In the genomic region with DNA sequence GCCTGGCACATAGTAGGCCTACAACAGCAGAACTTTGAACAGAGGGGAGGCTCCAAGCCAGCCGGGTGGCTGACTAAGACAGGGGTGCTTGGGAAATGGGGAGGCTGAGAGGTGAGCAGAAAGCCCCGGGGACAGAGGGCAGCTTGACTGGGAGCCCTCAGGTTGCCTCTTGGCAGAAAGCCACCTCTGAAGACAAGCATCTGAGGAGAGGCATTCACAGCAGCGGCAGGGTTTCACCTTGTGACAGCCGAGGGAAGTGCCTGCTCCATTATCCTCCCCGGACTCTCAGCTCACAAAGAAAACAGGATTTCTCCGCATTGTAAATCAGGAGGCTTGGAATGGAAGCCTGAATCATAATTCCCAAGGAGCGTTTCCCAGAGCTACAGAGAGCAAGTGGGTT, we compare ENCODE assay signal across 8 mouse cellular contexts.
A peak's percentile ranks its signal among the peaks of the same experiment; 100 is the strongest.
DNase-seq lines count a peak whose midpoint lies in the region; ATAC-seq and TF ChIP-seq lines count a peak whose summit lies in the region.
"Had no signal": no experiment of that assay in that cellular context is flagged by ENCODE, and none has a peak within 500 bp of the region (broad histone marks: within the 10 kb centered on the region; RNA-seq: fewer than 3 reads in every experiment).

No protein-coding gene starts in this region.

- no peak for TF ChIP-seq EP300 in heart, postnatal 0 days (IDR thresholded peaks at IDR 0.05; ENCODE audit: low read depth)

- H3K27ac ChIP-seq in intestine, embryonic 16.5 days (ENCODE audit: low read length): 0 out of 2 replicates have a peak overlapping the region, but pooled peaks have one; percentile 16
- H3K27ac ChIP-seq in intestine, embryonic 15.5 days: no peak overlapping the region
- peak overlapping the region; percentile 48; the same call in 1 of the 2 replicates for H3K27ac ChIP-seq in embryonic facial prominence, embryonic 10.5 days (replicated peaks)
- peak overlapping the region; percentile 89 for H3K27ac ChIP-seq in heart, postnatal 0 days (ENCODE audit: low read depth)

- 23% methylated on average over 7 of the region's 7 CpGs for WGBS in intestine, embryonic 16.5 days
- 29% methylated on average over 7 of the region's 7 CpGs for WGBS in intestine, embryonic 15.5 days
- 38% methylated on average over 7 of the region's 7 CpGs for WGBS in embryonic facial prominence, embryonic 10.5 days
- WGBS in heart, postnatal 0 days: 18% methylated on average over 7 of the region's 7 CpGs

- no peak overlapping the region for H3K9ac ChIP-seq in intestine, embryonic 16.5 days (ENCODE audit: low read depth, low read length)
- H3K9ac ChIP-seq in intestine, embryonic 15.5 days: no peak overlapping the region
- no peak overlapping the region; the same call in 1 of the 2 replicates for H3K9ac ChIP-seq in heart, postnatal 0 days (replicated peaks; ENCODE audit: low read depth, low read length)

- H3K4me3 ChIP-seq in intestine, embryonic 16.5 days (ENCODE audit: low read length): no peak overlapping the region
- no peak overlapping the region for H3K4me3 ChIP-seq in intestine, embryonic 15.5 days (replicated peaks)
- H3K4me3 ChIP-seq in embryonic facial prominence, embryonic 10.5 days: no peak overlapping the region
- H3K4me3 ChIP-seq in heart, postnatal 0 days (ENCODE audit: low read depth, low read length): no peak overlapping the region

- no peak for TF ChIP-seq CTCF in heart, postnatal 0 days (IDR thresholded peaks at IDR 0.05; ENCODE audit: low read depth)

- H3K9me3 ChIP-seq in intestine, embryonic 16.5 days (ENCODE audit: control insufficient read depth, low read length): no peaks in the 10 kb centered on the region
- H3K9me3 ChIP-seq in intestine, embryonic 15.5 days: no peaks in the 10 kb centered on the region
- no peaks in the 10 kb centered on the region for H3K9me3 ChIP-seq in embryonic facial prominence, embryonic 10.5 days
- H3K9me3 ChIP-seq in heart, postnatal 0 days (replicated peaks; ENCODE audit: control insufficient read depth, low read length): no peaks in the 10 kb centered on the region

- H3K27me3 ChIP-seq in intestine, embryonic 16.5 days (replicated peaks; ENCODE audit: control insufficient read depth, insufficient read depth, low read length): no peaks in the 10 kb centered on the region
- 0 out of 2 replicates have a peak, but pooled peaks cover 4% of the 10 kb centered on the region for H3K27me3 ChIP-seq in intestine, embryonic 15.5 days (replicated peaks)
- H3K27me3 ChIP-seq in embryonic facial prominence, embryonic 10.5 days (replicated peaks; ENCODE audit: low read depth, poor library complexity, severe bottlenecking): peaks cover 68% of the 10 kb centered on the region
- no peaks in the 10 kb centered on the region for H3K27me3 ChIP-seq in heart, postnatal 0 days (ENCODE audit: control insufficient read depth, insufficient read depth, low read length)

- DNase-seq in embryonic facial prominence, embryonic 10.5 days (ENCODE audit: low spot score): no peak
- no peak for DNase-seq in heart, postnatal 0 days (ENCODE audit: low spot score)
- peak; percentile 55 to 73 for DNase-seq in kidney, postnatal 4 days
- DNase-seq in right cerebral cortex, postnatal 36 days (ENCODE audit: low spot score in 2 of 2): no peak
- DNase-seq: gastrocnemius, postnatal 36 days had no signal

- no peaks in the 10 kb centered on the region for H3K36me3 ChIP-seq in intestine, embryonic 16.5 days (ENCODE audit: control insufficient read depth, insufficient read depth, low read length)
- H3K36me3 ChIP-seq in intestine, embryonic 15.5 days: no peaks in the 10 kb centered on the region
- no peaks in the 10 kb centered on the region for H3K36me3 ChIP-seq in embryonic facial prominence, embryonic 10.5 days (replicated peaks)
- no peaks in the 10 kb centered on the region for H3K36me3 ChIP-seq in heart, postnatal 0 days (replicated peaks; ENCODE audit: control insufficient read depth, insufficient read depth, low read length)

- H3K4me2 ChIP-seq in intestine, embryonic 16.5 days (ENCODE audit: low read depth, low read length): no peak overlapping the region
- H3K4me2 ChIP-seq in intestine, embryonic 15.5 days (replicated peaks): no peak overlapping the region
- H3K4me2 ChIP-seq in heart, postnatal 0 days (ENCODE audit: low read depth, low read length): no peak overlapping the region

- peaks cover 31% of the 10 kb centered on the region for H3K4me1 ChIP-seq in intestine, embryonic 16.5 days (ENCODE audit: control insufficient read depth, insufficient read depth, low read length)
- H3K4me1 ChIP-seq in intestine, embryonic 15.5 days (replicated peaks): peaks cover 33% of the 10 kb centered on the region
- peaks cover 48% of the 10 kb centered on the region for H3K4me1 ChIP-seq in embryonic facial prominence, embryonic 10.5 days
- H3K4me1 ChIP-seq in heart, postnatal 0 days (ENCODE audit: control insufficient read depth, insufficient read depth): peaks cover 45% of the 10 kb centered on the region

- no peak for ATAC-seq in intestine, embryonic 16.5 days
- no peak for ATAC-seq in intestine, embryonic 15.5 days
- ATAC-seq in heart, postnatal 0 days (ENCODE audit: insufficient read depth, low read depth): no peak
- ATAC-seq in megakaryocyte-erythroid progenitor cell, adult 5-6 weeks (replicated peaks; ENCODE audit: low FRiP score, low TSS enrichment, poor library complexity, severe bottlenecking): no peak

Comparison
In these comparisons a context has a peak if more than half of its experiments do, and no peak if none do; other contexts are left out.
1. DNase-seq: peak in kidney, postnatal 4 days (2 of 2); none in embryonic facial prominence, embryonic 10.5 days (single experiment), heart, postnatal 0 days (single experiment) and right cerebral cortex, postnatal 36 days (0 of 2).